9 mouse cellular contexts compared by ENCODE assay signal in genomic region chr3:63295237-63295636, GRCm38 (mm10). TPM values are rescaled to one million over a fixed set of nuclear protein-coding genes. Genes with fewer than 3 reads are reported as not detected.
A peak's percentile ranks its signal among the peaks of the same experiment; 100 is the strongest.
DNase-seq lines count a peak whose midpoint lies in the region; ATAC-seq and TF ChIP-seq lines count a peak whose summit lies in the region.
"Had no signal": no experiment of that assay in that cellular context is flagged by ENCODE, and none has a peak within 500 bp of the region (broad histone marks: within the 10 kb centered on the region; RNA-seq: fewer than 3 reads in every experiment).

No protein-coding gene starts in this region.

- peak; percentile 66 for TF ChIP-seq CTCF in Patski (IDR thresholded peaks at IDR 0.05)
- TF ChIP-seq CTCF in liver, adult 2 months (IDR thresholded peaks at IDR 0.05; ENCODE audit: low read depth, low read length) = peak; percentile 38; the same call in 1 of the 2 replicates
- peak; percentile 38; the same call in 1 of the 2 replicates for TF ChIP-seq CTCF in midbrain, postnatal 0 days (IDR thresholded peaks at IDR 0.05)

- H3K4me3 ChIP-seq in forebrain, embryonic 15.5 days = peak overlapping the region; percentile 69
- peak overlapping the region; percentile 66 for H3K4me3 ChIP-seq in hindbrain, embryonic 16.5 days (ENCODE audit: low read length)
- H3K4me3 ChIP-seq in liver, adult 2 months (ENCODE audit: insufficient read depth, low read depth, low read length) = peak overlapping the region; percentile 81
- peak overlapping the region; percentile 85 for H3K4me3 ChIP-seq in midbrain, postnatal 0 days (ENCODE audit: low read depth, low read length)
- H3K4me3 ChIP-seq: erythroblast, embryonic 14.5 days had no signal

- POLR2A ChIA-PET in Patski (lab: Charles Lee) = interaction anchor here (0.6 kb wide), 1 partner anchor 322 kb away, joined by 8 read pairs; no protein-coding TSS in a partner anchor

- no peak for TF ChIP-seq POLR2A in liver, adult 2 months (IDR thresholded peaks at IDR 0.05; ENCODE audit: extremely low read depth, insufficient read depth, low read length)

- WGBS in forebrain, embryonic 15.5 days = under 1% methylated on average over 21 of the region's 21 CpGs
- 0% methylated on average over 21 of the region's 21 CpGs for WGBS in hindbrain, embryonic 16.5 days
- WGBS in liver, adult 2 months = 2% methylated on average over 21 of the region's 21 CpGs
- under 1% methylated on average over 21 of the region's 21 CpGs for WGBS in midbrain, postnatal 0 days

- peak; percentile 60 for DNase-seq in Patski (ENCODE audit: low read depth, low spot score)
- DNase-seq in adrenal gland, postnatal 10 days = peak; percentile 62
- DNase-seq in liver, adult 2 months (ENCODE audit: extremely low read depth, low read depth, low spot score) = peak; percentile 39
- DNase-seq in midbrain, postnatal 0 days (ENCODE audit: low spot score) = peak; percentile 10
- DNase-seq in spleen, postnatal 4 days (ENCODE audit: low spot score in 2 of 2) = no peak

- no peaks in the 10 kb centered on the region for H3K36me3 ChIP-seq in forebrain, embryonic 15.5 days
- H3K36me3 ChIP-seq in hindbrain, embryonic 16.5 days (ENCODE audit: control insufficient read depth, insufficient read depth, low read length) = no peaks in the 10 kb centered on the region
- no peaks in the 10 kb centered on the region for H3K36me3 ChIP-seq in liver, adult 2 months (ENCODE audit: control insufficient read depth, insufficient read depth, low read length)
- H3K36me3 ChIP-seq in midbrain, postnatal 0 days (ENCODE audit: insufficient read depth, low read length) = no peaks in the 10 kb centered on the region

- peak overlapping the region; percentile 100 for H3K4me2 ChIP-seq in forebrain, embryonic 15.5 days (replicated peaks)
- peak overlapping the region; percentile 98 for H3K4me2 ChIP-seq in hindbrain, embryonic 16.5 days (ENCODE audit: low read length)
- peak overlapping the region; percentile 99 for H3K4me2 ChIP-seq in midbrain, postnatal 0 days (ENCODE audit: low read depth, low read length, poor library complexity, severe bottlenecking)

- no peaks in the 10 kb centered on the region for H3K27me3 ChIP-seq in Patski
- peaks cover 9% of the 10 kb centered on the region; the same call in 1 of the 2 replicates for H3K27me3 ChIP-seq in forebrain, embryonic 15.5 days
- no peaks in the 10 kb centered on the region for H3K27me3 ChIP-seq in hindbrain, embryonic 16.5 days (replicated peaks; ENCODE audit: control insufficient read depth, insufficient read depth, low read length)
- no peaks in the 10 kb centered on the region for H3K27me3 ChIP-seq in liver, adult 2 months (ENCODE audit: control insufficient read depth, insufficient read depth, low read length)
- no peaks in the 10 kb centered on the region for H3K27me3 ChIP-seq in midbrain, postnatal 0 days (ENCODE audit: insufficient read depth, low read length)

- CTCF ChIA-PET in Patski (lab: Charles Lee) = interaction anchor here (1.1 to 4.1 kb wide), 3 partner anchors 12 to 55 kb away, joined by 3 to 23 read pairs (median 3); no protein-coding TSS in a partner anchor

- ATAC-seq in Patski = peak; percentile 94
- peak; percentile 88 for ATAC-seq in forebrain, embryonic 15.5 days (replicated peaks)
- peak; percentile 85; the same call in 1 of the 2 replicates for ATAC-seq in hindbrain, embryonic 16.5 days
- peak; percentile 83 for ATAC-seq in midbrain, postnatal 0 days (ENCODE audit: low FRiP score)
- no peak for ATAC-seq in erythroblast, adult 5-6 weeks (replicated peaks; ENCODE audit: low FRiP score, poor library complexity, severe bottlenecking)

- H3K27ac ChIP-seq in forebrain, embryonic 15.5 days (replicated peaks) = no peak overlapping the region
- H3K27ac ChIP-seq in hindbrain, embryonic 16.5 days (ENCODE audit: low read depth, low read length) = no peak overlapping the region; the same call in 1 of the 2 replicates
- peak overlapping the region; percentile 74 for H3K27ac ChIP-seq in liver, adult 2 months (replicated peaks; ENCODE audit: insufficient read depth, low read depth, low read length)
- H3K27ac ChIP-seq in midbrain, postnatal 0 days (ENCODE audit: low read depth, low read length) = no peak overlapping the region

- H3K9ac ChIP-seq in forebrain, embryonic 15.5 days (replicated peaks) = peak overlapping the region; percentile 65
- H3K9ac ChIP-seq in hindbrain, embryonic 16.5 days (ENCODE audit: low read depth, low read length) = peak overlapping the region; percentile 69
- peak overlapping the region; percentile 89 for H3K9ac ChIP-seq in liver, adult 2 months (ENCODE audit: low read depth, low read length)
- peak overlapping the region; percentile 56 for H3K9ac ChIP-seq in midbrain, postnatal 0 days (replicated peaks; ENCODE audit: low read length, poor library complexity, severe bottlenecking)

- H3K9me3 ChIP-seq in forebrain, embryonic 15.5 days = no peaks in the 10 kb centered on the region
- H3K9me3 ChIP-seq in hindbrain, embryonic 16.5 days (ENCODE audit: control insufficient read depth, low read length) = no peaks in the 10 kb centered on the region
- no peaks in the 10 kb centered on the region for H3K9me3 ChIP-seq in midbrain, postnatal 0 days (ENCODE audit: low read length)

- H3K79me2 ChIP-seq in liver, adult 2 months (ENCODE audit: control insufficient read depth, insufficient read depth, low read length) = no peaks in the 10 kb centered on the region

- in situ Hi-C loops in Patski (cut with MboI; ENCODE audit: low pct_unique_long_range_greater_than_20kb) = no loop called here

- H3K4me1 ChIP-seq in forebrain, embryonic 15.5 days = peaks cover 10% of the 10 kb centered on the region; the same call in 1 of the 2 replicates
- no peaks in the 10 kb centered on the region for H3K4me1 ChIP-seq in hindbrain, embryonic 16.5 days (ENCODE audit: control insufficient read depth, insufficient read depth, low read depth, low read length)
- peaks cover 3% of the 10 kb centered on the region; the same call in 1 of the 2 replicates for H3K4me1 ChIP-seq in liver, adult 2 months (ENCODE audit: control insufficient read depth, insufficient read depth, low read length)
- H3K4me1 ChIP-seq in midbrain, postnatal 0 days (ENCODE audit: insufficient read depth, low read length) = no peaks in the 10 kb centered on the region

RNA-seq across cellular contexts. Expression of gene Mme, which starts 53.9 kb away (rescaled TPM):
- polyA plus RNA-seq in Patski (2021) = 202 TPM
- total RNA-seq in adrenal gland, postnatal 10 days (2021) = 10 to 100 TPM; 40.7 to 48.7 TPM
- polyA plus RNA-seq in forebrain, embryonic 15.5 days (2015; fragmentation: Nextera tagmentation; extraction: Ambion mirVana) = 2.6 and 3.3 TPM in 2 replicates
- polyA plus RNA-seq in hindbrain, embryonic 16.5 days (2015; fragmentation: Nextera tagmentation; extraction: Ambion mirVana) = 2.9 and 3.6 TPM in 2 replicates
- total RNA-seq in liver, adult 2 months (2014; rRNA removed) = 14.6 and 29.5 TPM in 2 replicates
- 2.6 and 3.4 TPM in 2 replicates for polyA plus RNA-seq in liver, adult 2 months (2012; rRNA removed)
- total RNA-seq in midbrain, postnatal 0 days (2014; rRNA removed) = 5.3 and 5.9 TPM in 2 replicates
- 2.0 and 2.3 TPM in 2 replicates for polyA plus RNA-seq in midbrain, postnatal 0 days (2015; fragmentation: Nextera tagmentation; extraction: Ambion mirVana)
- 0.21 TPM in 1 of 2 replicates, not detected in the other for total RNA-seq in erythroblast, adult 5-6 weeks (2015; ENCODE audit: low replicate concordance)
- total RNA-seq in erythroblast, adult 5-6 weeks (2017; ENCODE audit: low replicate concordance) = 0.34 and 2.1 TPM in 2 replicates
- polyA plus RNA-seq: erythroblast, embryonic 14.5 days had no signal

Comparison
In these comparisons a context has a peak if more than half of its experiments do, and no peak if none do; other contexts are left out.
1. DNase-seq: peak in Patski (single experiment), adrenal gland, postnatal 10 days (single experiment), liver, adult 2 months (single experiment) and midbrain, postnatal 0 days (single experiment); none in spleen, postnatal 4 days (0 of 2).
2. RNA of gene Mme, which starts 53.9 kb away (polyA plus RNA-seq): 202 TPM in Patski (single experiment); 2.6 to 3.4 TPM in liver, adult 2 months, 2.9 to 3.6 TPM in hindbrain, embryonic 16.5 days, 2.6 to 3.3 TPM in forebrain, embryonic 15.5 days and 2.0 to 2.3 TPM in midbrain, postnatal 0 days; every median in the first group is over 10 times any median in the second.
3. Peak in every context shown above with its lines, with median percentiles within 50 percentile points of each other: CTCF ChIP-seq, H3K4me2 ChIP-seq, H3K4me3 ChIP-seq and H3K9ac ChIP-seq.